Mouse (Mus musculus) kidney, embryonic 15.5 days (tissue): ENCODE data around the gene Muc5ac. TPM values are rescaled to one million over a fixed set of nuclear protein-coding genes. Genes with fewer than 3 reads are reported as not detected.

Experiments
- ATAC-seq: fragments of 200-750 bp; cut with Nextera tagmentation; replicated peaks from 2 replicates; pipeline ENCODE4 v1.8.0; 2017; ENCODE audit warnings: moderate TSS enrichment; ENCODE audit not compliant: low FRiP score
- H3K27ac ChIP-seq: fragments of 300-500 bp; sonication (generic); 2 replicates; pipeline ENCODE4 v1.5.1; 2015; ENCODE audit warnings: mild to moderate bottlenecking, inconsistent platforms
- H3K27me3 ChIP-seq: fragments of 300-500 bp; sonication (generic); 2 replicates; pipeline ENCODE4 v1.6.1; 2015; ENCODE audit warnings: inconsistent platforms
- H3K36me3 ChIP-seq: fragments of 300-500 bp; sonication (generic); 2 replicates; pipeline ENCODE4 v1.6.1; 2015; ENCODE audit warnings: inconsistent platforms
- H3K4me1 ChIP-seq: fragments of 300-500 bp; sonication (generic); 2 replicates; pipeline ENCODE4 v1.6.1; 2015; ENCODE audit warnings: inconsistent platforms
- H3K4me2 ChIP-seq: fragments of 300-500 bp; sonication (generic); 2 replicates; pipeline ENCODE4 v1.6.1; 2015; ENCODE audit warnings: moderate library complexity, mild to moderate bottlenecking, inconsistent platforms
- H3K4me3 ChIP-seq: fragments of 300-500 bp; sonication (generic); replicated peaks from 2 replicates; pipeline ENCODE4 v1.5.1; 2015; ENCODE audit warnings: mild to moderate bottlenecking, inconsistent platforms
- H3K9ac ChIP-seq: fragments of 300-500 bp; sonication (generic); 2 replicates; pipeline ENCODE4 v1.6.1; 2015; ENCODE audit warnings: mild to moderate bottlenecking, inconsistent platforms
- H3K9me3 ChIP-seq: fragments of 300-500 bp; sonication (generic); replicated peaks from 2 replicates; pipeline ENCODE4 v1.6.1; 2016; ENCODE audit warnings: inconsistent platforms
- WGBS: fragments of 180-500 bp; shearing (Covaris S2); methylation state at CpG from one replicate; pipeline ENCODE4 v1.1.7; 2015; ENCODE audit warnings: mixed read lengths; 5-methylcytosine and 5-hydroxymethylcytosine counted together
- polyA plus RNA-seq: library from polyadenylated mRNA; unstranded; fragments of >200 nt; fragmentation: Nextera tagmentation; extraction: Ambion mirVana; gene quantifications from 2 replicates; pipeline ENCODE4 v1.2.1, GENCODE M21; 2015

Gene Muc5ac
- polyA plus RNA-seq, 1 experiment from 2014 or later = not detected

- Histone ChIP-seq H3K9ac (no peak within 1 kb of the TSS), H3K36me3 (no peaks in the 10 kb centered on the region), H3K4me1 (0 out of 2 replicates have a peak, but pooled peaks cover 9% of the 10 kb centered on the region), H3K27me3 (no peaks in the 10 kb centered on the region), H3K4me2 (no peak within 1 kb of the TSS), H3K27ac (no peak within 1 kb of the TSS), H3K9me3 (no peaks in the 10 kb centered on the region), H3K4me3 (no peak within 1 kb of the TSS)
- WGBS = 64% methylated on average over 5 of the region's 5 CpGs
- peak; percentile 44; the same call in 1 of the 2 replicates for ATAC-seq
These were observed 50.0 kb downstream of the Muc5ac start, which contains the start of gene Muc5b for GRCm38 (mm10) chr7:141838779-141839178. TSS of gene Muc5b (plus strand) at chr7:141839070.

DNA sequence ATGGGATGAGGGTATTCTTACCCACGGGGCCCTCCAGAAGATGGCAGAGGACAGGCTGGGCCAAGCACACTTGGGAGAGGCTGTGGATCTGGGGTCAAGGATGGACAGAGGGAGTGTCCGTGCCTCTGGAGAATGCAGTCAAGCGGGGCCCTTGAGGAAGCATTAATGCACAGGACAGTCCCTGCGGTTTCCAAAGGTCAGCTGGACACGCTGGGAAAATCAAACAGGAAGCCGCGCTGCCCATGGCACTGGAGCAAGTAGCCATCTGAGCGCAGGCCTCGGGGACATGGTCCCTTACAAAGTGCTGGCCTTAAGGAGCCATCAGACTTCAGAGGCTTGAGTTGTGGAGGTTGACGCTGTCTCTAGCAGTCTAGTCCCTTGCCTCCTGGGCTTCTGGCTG, 51.6 kb downstream of the Muc5ac start:
- Histone ChIP-seq H3K9ac (no peak overlapping the region), H3K9me3 (no peaks in the 10 kb centered on the region), H3K36me3 (no peaks in the 10 kb centered on the region), H3K4me3 (no peak overlapping the region), H3K27me3 (no peaks in the 10 kb centered on the region), H3K4me1 (0 out of 2 replicates have a peak, but pooled peaks cover 9% of the 10 kb centered on the region), H3K4me2 (no peak overlapping the region), H3K27ac (no peak overlapping the region)
- no peak for ATAC-seq
- 70% methylated on average over 10 of the region's 10 CpGs for WGBS

- Histone ChIP-seq H3K4me1 (no peaks in the 10 kb centered on the region), H3K27me3 (no peaks in the 10 kb centered on the region), H3K9me3 (no peaks in the 10 kb centered on the region), H3K9ac (no peak overlapping the region), H3K36me3 (no peaks in the 10 kb centered on the region), H3K4me3 (no peak overlapping the region), H3K4me2 (no peak overlapping the region), H3K27ac (no peak overlapping the region)
- ATAC-seq = no peak
- 83% methylated on average over 4 of the region's 4 CpGs for WGBS
These were observed 72.3 kb downstream of the Muc5ac start for GRCm38 (mm10) chr7:141861046-141861445.

Other genes with a start within 250 kb of the Muc5ac start
- 39.7 and 45.0 TPM in 2 replicates for gene Chid1, start 249.1 kb upstream of the Muc5ac start, polyA plus RNA-seq
- gene Ap2a2, start 226.8 kb upstream of the Muc5ac start, polyA plus RNA-seq = 77.9 and 87.8 TPM in 2 replicates
- 0.23 TPM in 2 replicates for gene Muc6, start 133.7 kb upstream of the Muc5ac start, polyA plus RNA-seq
- 0.40 and 1.9 TPM in 2 replicates for gene Muc2, start 98.6 kb upstream of the Muc5ac start, polyA plus RNA-seq
- 0.01 and 0.03 TPM in 2 replicates for gene Muc5b, start 50.1 kb downstream of the Muc5ac start, polyA plus RNA-seq
- 41.3 and 45.6 TPM in 2 replicates for gene Tollip, start 129.5 kb downstream of the Muc5ac start, polyA plus RNA-seq
- gene Brsk2, start 160.8 kb downstream of the Muc5ac start, polyA plus RNA-seq = 0.74 and 0.86 TPM in 2 replicates